Mouse (Mus musculus): ENCODE measurements around the gene Msh6.
"Not testable (repeated sequence)": the region's sequence is repeated elsewhere in the genome, so short reads cannot be mapped to it uniquely, and the experiment has no call there.

Msh6 gene

GRCm38 (mm10) chr17:87974629-87975228 is at the start of gene Msh6:
Msh6 (plus strand) TSS chr17:87975062.
- DNase-seq (ENCODE audit: low spot score in 2 of 2): peak; percentile 81 to 84

- no peak for DNase-seq (ENCODE audit: low spot score in 2 of 2)
These were observed 40.5 kb upstream of the Msh6 start for GRCm38 (mm10) chr17:87934326-87934725.

- no peak for DNase-seq (ENCODE audit: low spot score in 2 of 2)
These were observed 40.1 kb upstream of the Msh6 start for GRCm38 (mm10) chr17:87934736-87935135.

- DNase-seq (ENCODE audit: low spot score in 2 of 2): no peak
These were observed 38.7 kb upstream of the Msh6 start for GRCm38 (mm10) chr17:87936156-87936555.

- DNase-seq (ENCODE audit: low spot score in 2 of 2): peak; percentile 83 to 88
These were observed 25.8 kb upstream of the Msh6 start for GRCm38 (mm10) chr17:87948965-87949584.

GRCm38 (mm10) chr17:87954618-87955124 is 20.2 kb upstream of the Msh6 start:
- DNase-seq (ENCODE audit: low spot score in 2 of 2): not testable (repeated sequence)

- no peak for DNase-seq (ENCODE audit: low spot score in 2 of 2)
These were observed 17.6 kb upstream of the Msh6 start for GRCm38 (mm10) chr17:87957096-87957840.

GRCm38 (mm10) chr17:87958283-87958682 is 16.6 kb upstream of the Msh6 start:
- no peak for DNase-seq (ENCODE audit: low spot score in 2 of 2)

- not testable (repeated sequence) for DNase-seq (ENCODE audit: low spot score in 2 of 2)
These were observed 15.5 kb upstream of the Msh6 start for GRCm38 (mm10) chr17:87959406-87959805.

GRCm38 (mm10) chr17:87959931-87960330 is 14.9 kb upstream of the Msh6 start:
- DNase-seq (ENCODE audit: low spot score in 2 of 2): not testable (repeated sequence)

- no peak for DNase-seq (ENCODE audit: low spot score in 2 of 2)
These were observed 11.5 kb upstream of the Msh6 start for GRCm38 (mm10) chr17:87963081-87964075.

GRCm38 (mm10) chr17:87968483-87968926 is 6.4 kb upstream of the Msh6 start:
- not testable (repeated sequence) for DNase-seq (ENCODE audit: low spot score in 2 of 2)

- not testable (repeated sequence) for DNase-seq (ENCODE audit: low spot score in 2 of 2)
These were observed 2.9 kb upstream of the Msh6 start for GRCm38 (mm10) chr17:87971696-87972591.

GRCm38 (mm10) chr17:87972856-87973255 is 2.0 kb upstream of the Msh6 start:
- DNase-seq (ENCODE audit: low spot score in 2 of 2): no peak

GRCm38 (mm10) chr17:87973261-87974167 is 1.3 kb upstream of the Msh6 start:
- no peak for DNase-seq (ENCODE audit: low spot score in 2 of 2)

- DNase-seq (ENCODE audit: low spot score in 2 of 2): no peak
These were observed 479 bp downstream of the Msh6 start for GRCm38 (mm10) chr17:87975229-87975853.

- DNase-seq (ENCODE audit: low spot score in 2 of 2): no peak
These were observed 1.4 kb downstream of the Msh6 start for GRCm38 (mm10) chr17:87976154-87976806.

- not testable (repeated sequence) for DNase-seq (ENCODE audit: low spot score in 2 of 2)
These were observed 2.1 kb downstream of the Msh6 start for GRCm38 (mm10) chr17:87976927-87977326.
